33 mouse cellular contexts compared by ENCODE assay signal in the genomic region with DNA sequence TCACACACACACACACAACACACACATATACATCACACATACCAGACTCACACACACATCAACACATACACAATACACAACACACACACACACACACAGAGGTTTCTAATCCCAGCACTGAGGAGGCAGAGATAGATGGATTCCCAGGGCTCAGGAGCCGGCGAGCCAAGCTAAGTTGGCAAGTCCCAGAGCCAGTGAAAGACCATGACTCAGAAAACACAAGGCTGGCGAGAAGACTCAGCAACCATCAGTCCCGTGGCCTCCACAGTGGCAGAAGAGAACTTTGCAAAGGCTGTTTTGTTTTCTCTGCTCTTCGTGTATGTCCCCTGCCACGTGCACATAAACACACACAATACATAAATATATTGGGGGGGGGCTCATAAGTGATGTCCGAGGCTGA. TPM values are rescaled to one million over a fixed set of nuclear protein-coding genes. Genes with fewer than 3 reads are reported as not detected.
A peak's percentile ranks its signal among the peaks of the same experiment; 100 is the strongest.
DNase-seq lines count a peak whose midpoint lies in the region; ATAC-seq and TF ChIP-seq lines count a peak whose summit lies in the region.
"Had no signal": no experiment of that assay in that cellular context is flagged by ENCODE, and none has a peak within 500 bp of the region (broad histone marks: within the 10 kb centered on the region; RNA-seq: fewer than 3 reads in every experiment).

No protein-coding gene starts in this region.

- no peak for TF ChIP-seq CTCF in midbrain, postnatal 0 days (IDR thresholded peaks at IDR 0.05)
- TF ChIP-seq CTCF in kidney, adult 2 months (conservative IDR thresholded peaks at IDR 0.05; ENCODE audit: insufficient read depth, insufficient read length, low read depth, low read length): no peak

- H3K27me3 ChIP-seq in hindbrain, embryonic 13.5 days: peaks cover 42% of the 10 kb centered on the region
- peaks cover 61% of the 10 kb centered on the region for H3K27me3 ChIP-seq in hindbrain, embryonic 12.5 days
- H3K27me3 ChIP-seq in midbrain, embryonic 14.5 days (ENCODE audit: control insufficient read depth, insufficient read depth, low read length): peaks cover 24% of the 10 kb centered on the region
- H3K27me3 ChIP-seq in midbrain, postnatal 0 days (ENCODE audit: insufficient read depth, low read length): peaks cover 13% of the 10 kb centered on the region
- peaks cover 4% of the 10 kb centered on the region for H3K27me3 ChIP-seq in kidney, adult 2 months (replicated peaks; ENCODE audit: control insufficient read depth, insufficient read depth, low read length)

- 54% methylated on average over 7 of the region's 7 CpGs for WGBS in hindbrain, embryonic 13.5 days
- 59% methylated on average over 7 of the region's 7 CpGs for WGBS in hindbrain, embryonic 12.5 days
- WGBS in midbrain, embryonic 14.5 days: 52% methylated on average over 7 of the region's 7 CpGs
- 58% methylated on average over 7 of the region's 7 CpGs for WGBS in midbrain, postnatal 0 days
- 48% methylated on average over 7 of the region's 7 CpGs for WGBS in kidney, adult 2 months

- H3K27ac ChIP-seq in hindbrain, embryonic 13.5 days: no peak overlapping the region
- no peak overlapping the region for H3K27ac ChIP-seq in hindbrain, embryonic 12.5 days
- 0 out of 2 replicates have a peak overlapping the region, but pooled peaks have one; percentile 45 for H3K27ac ChIP-seq in midbrain, embryonic 14.5 days (replicated peaks; ENCODE audit: low read depth, low read length)
- H3K27ac ChIP-seq in midbrain, postnatal 0 days (ENCODE audit: low read depth, low read length): no peak overlapping the region
- H3K27ac ChIP-seq in kidney, adult 2 months (ENCODE audit: insufficient read depth, low read depth, low read length): no peak overlapping the region
- H3K27ac ChIP-seq: embryonic facial prominence, embryonic 12.5 days; embryonic facial prominence, embryonic 15.5 days; forebrain, embryonic 12.5 days; forebrain, embryonic 15.5 days; gastrocnemius, adult 2 months; hindbrain, embryonic 14.5 days; hindbrain, postnatal 0 days had no signal

- no peaks in the 10 kb centered on the region for H3K9me3 ChIP-seq in hindbrain, embryonic 13.5 days
- H3K9me3 ChIP-seq in hindbrain, embryonic 12.5 days (replicated peaks): no peaks in the 10 kb centered on the region
- H3K9me3 ChIP-seq in midbrain, embryonic 14.5 days (ENCODE audit: control insufficient read depth, low read length): no peaks in the 10 kb centered on the region
- no peaks in the 10 kb centered on the region for H3K9me3 ChIP-seq in midbrain, postnatal 0 days (ENCODE audit: low read length)
- H3K9me3 ChIP-seq: embryonic facial prominence, embryonic 12.5 days; embryonic facial prominence, embryonic 15.5 days; forebrain, embryonic 12.5 days; forebrain, embryonic 15.5 days had no signal

- peak overlapping the region; percentile 39; the same call in 1 of the 2 replicates for H3K9ac ChIP-seq in hindbrain, embryonic 13.5 days
- no peak overlapping the region for H3K9ac ChIP-seq in hindbrain, embryonic 12.5 days
- no peak overlapping the region for H3K9ac ChIP-seq in midbrain, embryonic 14.5 days (replicated peaks; ENCODE audit: low read length)
- no peak overlapping the region for H3K9ac ChIP-seq in midbrain, postnatal 0 days (replicated peaks; ENCODE audit: low read length, poor library complexity, severe bottlenecking)
- H3K9ac ChIP-seq: embryonic facial prominence, embryonic 12.5 days; embryonic facial prominence, embryonic 15.5 days; forebrain, embryonic 12.5 days; forebrain, embryonic 15.5 days; hindbrain, embryonic 14.5 days had no signal

- ATAC-seq in hindbrain, embryonic 13.5 days (ENCODE audit: low FRiP score): no peak
- no peak for ATAC-seq in hindbrain, embryonic 12.5 days (ENCODE audit: low FRiP score)
- ATAC-seq in midbrain, embryonic 14.5 days (ENCODE audit: low FRiP score, low TSS enrichment): no peak
- no peak for ATAC-seq in midbrain, postnatal 0 days (ENCODE audit: low FRiP score)
- ATAC-seq: activated CD4-positive, CD25-positive, alpha-beta regulatory T cell, adult 4 months; CD4-positive, CD25-positive, alpha-beta regulatory T cell, adult 4 months; forebrain, embryonic 15.5 days; hindbrain, postnatal 0 days; inflammation-experienced regulatory T-cells, adult 6 months had no signal

- no peak for DNase-seq in midbrain, embryonic 14.5 days
- no peak for DNase-seq in midbrain, postnatal 0 days (ENCODE audit: low spot score)
- peak; percentile 40 for DNase-seq in fibroblast of lung, adult 2 months (ENCODE audit: low read depth)
- DNase-seq in kidney, adult 2 months: no peak
- DNase-seq in retina, embryonic 14.5 days (ENCODE audit: low spot score): no peak
- DNase-seq: adrenal gland, adult 8-10 months; adrenal gland, postnatal 36 days; cerebellum, adult 11 months; cerebellum, adult 2 months; cerebellum, adult 9-11 months; cerebellum, postnatal 25 days; gastrocnemius, adult 2 months; gastrocnemius, postnatal 14 days; heart, adult 11 months had no signal

- H3K36me3 ChIP-seq in hindbrain, embryonic 13.5 days: peaks cover 30% of the 10 kb centered on the region
- peaks cover 10% of the 10 kb centered on the region for H3K36me3 ChIP-seq in hindbrain, embryonic 12.5 days
- peaks cover 34% of the 10 kb centered on the region for H3K36me3 ChIP-seq in midbrain, embryonic 14.5 days (ENCODE audit: control insufficient read depth, insufficient read depth, low read length)
- peaks cover 11% of the 10 kb centered on the region; the same call in 1 of the 2 replicates for H3K36me3 ChIP-seq in midbrain, postnatal 0 days (ENCODE audit: insufficient read depth, low read length)
- no peaks in the 10 kb centered on the region for H3K36me3 ChIP-seq in kidney, adult 2 months (ENCODE audit: control insufficient read depth, insufficient read depth, low read length)
- H3K36me3 ChIP-seq: embryonic facial prominence, embryonic 12.5 days; embryonic facial prominence, embryonic 15.5 days; forebrain, embryonic 12.5 days had no signal

- peaks cover 59% of the 10 kb centered on the region for H3K4me1 ChIP-seq in hindbrain, embryonic 13.5 days (replicated peaks)
- H3K4me1 ChIP-seq in hindbrain, embryonic 12.5 days: peaks cover 46% of the 10 kb centered on the region
- peaks cover 50% of the 10 kb centered on the region for H3K4me1 ChIP-seq in midbrain, embryonic 14.5 days (ENCODE audit: control insufficient read depth, insufficient read depth, low read length)
- H3K4me1 ChIP-seq in midbrain, postnatal 0 days (ENCODE audit: insufficient read depth, low read length): no peaks in the 10 kb centered on the region
- H3K4me1 ChIP-seq in kidney, adult 2 months (ENCODE audit: control insufficient read depth, insufficient read depth, low read length): no peaks in the 10 kb centered on the region

- no peak for TF ChIP-seq POLR2A in kidney, adult 2 months (IDR thresholded peaks at IDR 0.05; ENCODE audit: low read depth, low read length)

- no peak overlapping the region for H3K4me3 ChIP-seq in hindbrain, embryonic 13.5 days
- H3K4me3 ChIP-seq in hindbrain, embryonic 12.5 days: no peak overlapping the region
- H3K4me3 ChIP-seq in midbrain, embryonic 14.5 days (replicated peaks; ENCODE audit: low read depth, low read length): no peak overlapping the region
- no peak overlapping the region for H3K4me3 ChIP-seq in midbrain, postnatal 0 days (ENCODE audit: low read depth, low read length)
- no peak overlapping the region for H3K4me3 ChIP-seq in kidney, adult 2 months (ENCODE audit: insufficient read depth, low read depth, low read length)
- H3K4me3 ChIP-seq: embryonic facial prominence, embryonic 12.5 days; embryonic facial prominence, embryonic 15.5 days; forebrain, embryonic 12.5 days; forebrain, embryonic 15.5 days; gastrocnemius, adult 2 months had no signal

- no peak overlapping the region for H3K4me2 ChIP-seq in hindbrain, embryonic 13.5 days
- no peak overlapping the region for H3K4me2 ChIP-seq in hindbrain, embryonic 12.5 days (replicated peaks)
- no peak overlapping the region for H3K4me2 ChIP-seq in midbrain, embryonic 14.5 days (ENCODE audit: low read length)
- H3K4me2 ChIP-seq in midbrain, postnatal 0 days (ENCODE audit: low read depth, low read length, poor library complexity, severe bottlenecking): no peak overlapping the region
- H3K4me2 ChIP-seq: embryonic facial prominence, embryonic 12.5 days; embryonic facial prominence, embryonic 15.5 days; forebrain, embryonic 12.5 days; forebrain, embryonic 15.5 days; heart, embryonic 11.5 days; hindbrain, embryonic 14.5 days had no signal

RNA-seq across cellular contexts. Expression of a gene that starts 34.0 kb away (rescaled TPM):
- 8.9 and 10.3 TPM in 2 replicates for polyA plus RNA-seq in hindbrain, embryonic 13.5 days (2015; fragmentation: Nextera tagmentation; extraction: Ambion mirVana)
- polyA plus RNA-seq in hindbrain, embryonic 12.5 days (2016; fragmentation: Nextera tagmentation; extraction: Ambion mirVana): 23.9 and 34.1 TPM in 2 replicates
- 5.5 and 6.4 TPM in 2 replicates for polyA plus RNA-seq in midbrain, embryonic 14.5 days (2014; fragmentation: Nextera tagmentation; extraction: Ambion mirVana)
- total RNA-seq in midbrain, postnatal 0 days (2014; rRNA removed): 26.2 and 28.8 TPM in 2 replicates
- polyA plus RNA-seq in midbrain, postnatal 0 days (2015; fragmentation: Nextera tagmentation; extraction: Ambion mirVana): 19.2 and 19.3 TPM in 2 replicates
- 77.2 and 77.8 TPM in 2 replicates for polyA plus RNA-seq in kidney, adult 2 months (2012; rRNA removed)
- total RNA-seq: hematopoietic stem cell, adult 5-6 weeks; MEL had no signal
- polyA plus RNA-seq: activated CD4-positive, CD25-positive, alpha-beta regulatory T cell, adult 4 months had no signal

RNA-seq across cellular contexts. Expression of a gene that starts 47.0 kb away (rescaled TPM):
- polyA plus RNA-seq in hindbrain, embryonic 13.5 days (2015; fragmentation: Nextera tagmentation; extraction: Ambion mirVana): 88.0 and 90.6 TPM in 2 replicates
- polyA plus RNA-seq in hindbrain, embryonic 12.5 days (2016; fragmentation: Nextera tagmentation; extraction: Ambion mirVana): 63.6 and 63.8 TPM in 2 replicates
- polyA plus RNA-seq in midbrain, embryonic 14.5 days (2014; fragmentation: Nextera tagmentation; extraction: Ambion mirVana): 59.8 and 66.2 TPM in 2 replicates
- 85.2 and 123 TPM in 2 replicates for total RNA-seq in midbrain, postnatal 0 days (2014; rRNA removed)
- polyA plus RNA-seq in midbrain, postnatal 0 days (2015; fragmentation: Nextera tagmentation; extraction: Ambion mirVana): 52.5 and 58.8 TPM in 2 replicates
- 0.03 and 0.16 TPM in 2 replicates for polyA plus RNA-seq in kidney, adult 2 months (2012; rRNA removed)
- total RNA-seq: common myeloid progenitor, adult 5-6 weeks; gastrocnemius, adult 2 months; gastrocnemius, postnatal 14 days; heart, adult 8-10 months; heart, postnatal 25 days; hematopoietic stem cell, adult 5-6 weeks; MEL had no signal
- polyA plus RNA-seq: activated CD4-positive, CD25-positive, alpha-beta regulatory T cell, adult 4 months; C2C12; CD4-positive, CD25-positive, alpha-beta regulatory T cell, adult 4 months; heart, postnatal 0 days; inflammation-experienced regulatory T-cells, adult 6 months had no signal

Comparison
In these comparisons a context has a peak if more than half of its experiments do, and no peak if none do; other contexts are left out.
1. RNA of a gene that starts 47.0 kb away (polyA plus RNA-seq): 88.0 to 90.6 TPM in hindbrain, embryonic 13.5 days, 63.6 to 63.8 TPM in hindbrain, embryonic 12.5 days, 59.8 to 66.2 TPM in midbrain, embryonic 14.5 days and 52.5 to 58.8 TPM in midbrain, postnatal 0 days; 0.03 to 0.16 TPM in kidney, adult 2 months; every median in the first group is over 10 times any median in the second.